Mouse (Mus musculus) hematopoietic stem cell, adult 5-6 weeks (primary cell): ENCODE results near the gene Ndufb10. TPM values are rescaled to one million over a fixed set of nuclear protein-coding genes. Genes with fewer than 3 reads are reported as not detected.
"Not testable (repeated sequence)": the region's sequence is repeated elsewhere in the genome, so short reads cannot be mapped to it uniquely, and the experiment has no call there.

Source experiments
- ATAC-seq, 2 experiments: fragments of 125-278 bp in 1 of 2; replicated peaks in 1 of 2; 2 replicates each; pipeline ENCODE4 v1.8.0; 2016 to 2017; ENCODE audit warnings: inconsistent platforms in 2 of 2, mild to moderate bottlenecking in 2 of 2, moderate number of reproducible peaks in 2 of 2, low read depth in 1 of 2, moderate TSS enrichment in 1 of 2; ENCODE audit not compliant: low FRiP score in 2 of 2, poor library complexity in 2 of 2, severe bottlenecking in 2 of 2, insufficient read depth in 1 of 2, low TSS enrichment in 1 of 2
- total RNA-seq: library from RNA; stranded (forward); fragments of 172-1452, 232-1000 nt; gene quantifications from 2 replicates; pipeline ENCODE4 v1.2.3, GENCODE M21; 2017

Gene Ndufb10
- total RNA-seq, 1 experiment from 2014 or later, result 164 TPM

DNA sequence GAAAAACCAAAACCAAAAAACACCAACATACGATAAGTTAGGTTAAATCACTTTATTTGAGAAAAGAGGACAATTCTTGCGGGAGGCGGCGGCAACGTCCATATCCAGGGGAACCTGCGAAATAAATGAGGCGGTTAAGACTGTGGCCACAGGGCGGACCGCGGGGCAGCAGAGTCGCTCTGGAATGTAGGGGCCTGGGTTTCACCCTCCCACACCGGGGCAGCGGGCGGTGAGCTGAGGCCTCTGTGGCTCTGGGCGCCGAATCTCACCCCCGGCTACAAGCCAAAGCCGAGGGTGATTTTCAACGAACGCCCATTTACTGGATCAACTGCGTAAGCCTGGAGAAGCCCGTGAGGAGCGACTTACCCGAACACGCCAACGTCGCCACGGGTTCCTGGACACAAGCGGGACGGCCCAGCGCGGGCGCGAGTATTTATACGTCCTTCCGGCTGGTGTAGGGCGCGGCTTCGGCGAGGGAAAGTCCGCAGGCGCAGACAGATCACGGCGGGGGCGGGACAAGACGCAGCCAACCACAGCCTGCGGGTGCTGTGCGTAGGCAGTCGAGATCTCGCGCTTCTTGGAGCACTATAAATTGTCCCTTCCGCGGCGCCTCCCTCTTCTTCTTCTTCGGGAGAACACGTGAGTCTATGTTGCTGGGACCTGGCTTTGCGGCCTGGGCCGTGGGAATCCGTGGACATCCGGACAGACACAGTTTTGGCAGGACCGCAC is 4.6 kb downstream of the Ndufb10 start:
- ATAC-seq, result peak; percentile 82 to 88

DNA sequence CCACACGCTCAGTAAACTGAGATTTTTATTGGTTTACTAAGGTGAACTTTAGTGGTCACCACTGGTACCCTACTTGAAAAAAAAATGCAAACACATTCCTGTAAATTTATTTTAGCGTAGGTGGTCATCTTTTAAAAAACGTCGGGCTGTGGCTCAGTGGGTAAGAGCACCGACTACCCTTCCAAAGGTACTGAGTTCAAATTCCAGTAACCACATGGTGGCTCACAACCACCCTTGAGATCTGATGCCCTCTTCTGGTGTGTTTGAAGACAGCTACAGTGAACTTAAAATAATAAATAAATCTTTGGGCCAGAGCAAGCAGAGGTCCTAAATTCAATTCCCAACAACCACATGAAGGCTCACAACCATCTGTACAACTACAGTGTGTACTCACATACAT is 5.3 kb downstream of the Ndufb10 start:
- ATAC-seq, result not testable (repeated sequence)

DNA sequence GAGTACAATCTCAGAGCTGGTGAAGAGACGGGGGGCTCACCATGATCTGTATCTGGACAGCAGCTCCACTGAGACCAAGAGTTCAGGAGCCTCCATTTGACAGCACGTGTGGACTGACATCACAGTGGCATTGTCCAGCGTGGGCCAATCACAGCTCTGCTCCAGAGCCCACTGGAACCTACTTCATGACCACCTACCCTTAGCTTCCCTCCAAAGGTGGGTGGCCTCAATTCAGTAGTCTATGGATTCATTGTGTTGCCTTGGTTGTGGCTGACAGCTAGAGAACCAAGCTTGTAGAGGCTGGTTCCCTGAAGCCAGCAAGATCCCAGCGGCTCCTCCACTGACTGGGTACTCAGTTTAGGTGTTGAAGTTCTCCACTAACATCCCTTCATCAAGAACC is 6.3 kb downstream of the Ndufb10 start, which contains the start of the genes Rnf151 and Rps2:
Gene Rnf151, minus strand, starts transcription at position 121 of the 400 bp plus-strand sequence.
Gene Rps2, plus strand, starts transcription at position 174 of the 400 bp plus-strand sequence.
- no peak for ATAC-seq

DNA sequence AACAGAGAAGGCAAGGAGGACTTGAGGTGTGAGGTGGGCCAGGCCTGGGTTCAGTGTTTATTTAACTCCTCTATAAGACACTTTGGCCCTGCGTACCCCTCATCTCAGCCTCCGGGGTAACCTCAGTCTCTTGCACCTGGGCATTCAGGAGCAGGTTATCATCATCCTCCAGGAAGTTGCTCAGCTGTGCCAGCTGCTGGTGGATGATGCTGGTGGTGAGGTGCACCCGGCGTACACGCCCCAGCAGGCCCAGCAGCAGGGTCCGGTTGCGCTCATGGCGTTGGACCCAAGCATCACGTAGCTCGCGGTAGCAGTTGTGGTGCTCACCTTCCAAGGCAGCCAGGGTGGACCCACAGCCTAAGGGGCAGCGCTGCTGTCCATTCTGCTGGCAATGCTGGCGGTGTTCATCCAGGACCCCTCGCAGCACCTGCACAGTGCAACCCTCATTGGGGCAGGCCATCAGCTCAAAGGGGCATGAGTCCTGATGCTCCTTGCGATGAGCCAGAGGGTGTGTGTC is 8.1 kb downstream of the Ndufb10 start:
- no peak for ATAC-seq

DNA sequence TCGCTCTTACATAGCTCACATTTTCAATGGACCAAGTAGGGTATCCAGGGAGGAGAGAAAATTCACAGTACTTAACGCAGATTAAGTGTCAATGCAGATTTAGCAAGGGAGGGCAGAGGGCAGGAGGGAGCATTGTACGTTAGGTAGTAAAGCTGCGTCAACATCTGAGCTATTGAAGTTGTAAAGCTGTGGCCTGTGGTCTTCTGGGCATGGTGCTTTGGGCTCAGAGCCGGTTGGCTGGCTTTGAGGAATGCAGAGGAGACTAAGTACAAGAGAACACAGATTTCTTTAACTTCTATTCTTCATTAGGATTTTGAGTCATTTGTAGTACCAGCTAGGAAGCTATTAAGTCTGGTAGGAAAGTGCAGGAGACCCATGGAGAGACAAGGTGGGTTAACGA is 8.7 kb downstream of the Ndufb10 start:
- ATAC-seq, result no peak

DNA sequence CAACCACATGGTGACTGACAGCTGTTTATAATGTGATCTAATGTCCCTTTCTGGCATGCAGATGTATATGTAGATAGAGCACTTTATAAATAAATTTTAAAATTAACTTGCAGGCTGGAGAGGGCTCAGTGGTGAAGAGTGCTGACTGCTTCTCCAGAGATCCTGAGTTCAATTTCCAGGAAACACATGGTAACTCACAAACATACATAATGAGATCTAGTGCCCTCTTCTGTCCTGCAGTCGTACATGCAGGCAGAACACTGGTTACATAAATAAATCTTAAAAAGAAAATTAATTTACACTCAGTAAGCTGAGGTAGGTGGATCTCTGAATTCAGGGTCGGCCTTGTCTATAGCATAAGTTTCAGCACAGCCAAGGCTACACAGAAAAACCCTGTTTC is 15.6 kb downstream of the Ndufb10 start:
- ATAC-seq, result peak; percentile 19 to 50; a peak in 1 of 4 replicates

DNA sequence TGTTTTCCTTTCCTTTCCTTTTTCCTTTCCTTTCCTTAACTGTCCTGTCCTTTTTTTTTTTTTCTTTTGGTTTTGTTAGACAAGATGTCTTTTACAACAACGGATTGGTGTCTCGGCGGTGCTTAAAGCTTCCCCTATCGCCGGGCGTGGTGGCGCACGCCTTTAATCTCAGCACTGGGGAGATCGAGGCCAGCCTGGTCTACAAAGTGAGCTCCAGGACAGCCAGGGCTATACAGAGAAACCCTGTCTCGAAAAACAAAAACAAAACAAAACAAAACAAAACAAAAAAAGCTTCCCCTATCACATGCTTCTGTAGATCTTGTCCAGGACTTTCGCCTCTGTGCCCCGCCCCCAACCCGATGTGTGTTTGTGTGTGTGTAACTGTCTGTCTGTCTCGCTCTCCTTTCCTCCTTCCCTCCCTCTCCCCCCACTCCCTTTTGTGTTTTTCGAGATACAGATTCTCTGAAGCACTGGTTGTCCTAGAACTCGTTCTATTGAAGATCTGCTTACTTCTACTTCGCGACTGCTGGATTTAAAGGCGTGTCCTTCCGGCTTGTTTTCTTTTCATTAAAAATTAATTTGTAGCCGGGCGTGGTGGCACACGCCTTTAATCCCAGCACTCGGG is 16.4 kb downstream of the Ndufb10 start:
- ATAC-seq, result peak in 1 of 2 experiments; percentile 35; a peak in 2 of 4 replicates

DNA sequence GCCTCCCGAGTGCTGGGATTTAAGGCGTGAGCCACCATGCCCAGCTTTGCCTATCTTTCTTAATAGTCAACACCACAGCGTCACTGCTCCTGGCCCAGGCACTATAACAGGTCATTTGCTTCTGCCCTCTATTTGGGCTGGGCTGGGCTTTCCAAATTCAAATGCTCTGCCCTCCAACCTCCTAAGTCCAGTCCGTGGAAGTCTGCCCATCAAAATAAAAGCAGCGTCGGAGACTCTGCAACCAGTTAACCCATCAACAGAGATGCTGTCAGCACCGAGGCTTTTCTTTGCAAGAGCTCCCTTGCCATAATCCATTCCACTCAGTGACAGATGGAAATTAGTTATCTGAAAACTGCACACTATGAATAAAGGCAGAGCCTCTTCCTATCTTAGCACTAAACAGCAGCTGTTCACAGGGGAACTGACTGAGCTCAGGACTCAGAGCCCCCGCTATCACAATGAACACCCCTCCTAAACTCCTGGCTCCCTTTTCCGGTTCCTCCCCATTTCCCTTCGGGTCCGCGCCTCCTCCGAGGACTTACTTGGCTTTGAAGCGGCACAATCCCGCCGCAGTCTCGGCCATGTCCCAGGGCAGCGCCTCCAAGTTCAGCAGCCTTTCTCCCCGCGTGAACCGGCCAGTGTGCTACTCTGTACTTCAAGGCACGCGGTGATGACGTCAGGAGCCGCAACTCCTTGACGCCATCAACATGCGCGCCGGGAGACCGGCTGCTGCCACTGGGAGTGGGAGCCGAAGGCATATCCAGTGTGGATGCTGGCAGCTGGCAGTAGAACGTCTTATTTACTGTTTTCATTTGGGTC is 17.1 kb downstream of the Ndufb10 start, which contains the start of gene Tbl3:
Gene Tbl3, minus strand, starts transcription at position 679 of the 819 bp plus-strand sequence.
- peak; percentile 90 to 95 for ATAC-seq

DNA sequence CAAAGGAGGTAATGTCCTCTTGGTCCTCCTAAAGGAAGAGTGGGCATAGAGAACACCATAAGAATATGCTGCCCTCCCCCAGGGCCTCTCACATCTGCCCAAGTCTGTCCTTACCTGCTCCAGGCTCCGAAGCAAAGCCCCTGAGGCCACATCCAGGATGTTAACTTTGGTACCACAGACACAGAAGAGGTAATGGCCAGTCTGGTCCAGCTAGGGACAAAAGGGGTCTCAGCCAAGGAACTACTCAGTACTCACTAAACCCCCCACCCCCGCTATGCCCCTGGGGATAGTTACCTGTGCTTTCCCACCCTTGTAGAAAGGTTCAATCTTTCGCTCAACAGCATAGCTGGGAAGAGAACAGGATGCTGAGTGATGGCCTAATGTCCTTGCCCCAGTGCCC is 18.5 kb downstream of the Ndufb10 start:
- ATAC-seq, result no peak

DNA sequence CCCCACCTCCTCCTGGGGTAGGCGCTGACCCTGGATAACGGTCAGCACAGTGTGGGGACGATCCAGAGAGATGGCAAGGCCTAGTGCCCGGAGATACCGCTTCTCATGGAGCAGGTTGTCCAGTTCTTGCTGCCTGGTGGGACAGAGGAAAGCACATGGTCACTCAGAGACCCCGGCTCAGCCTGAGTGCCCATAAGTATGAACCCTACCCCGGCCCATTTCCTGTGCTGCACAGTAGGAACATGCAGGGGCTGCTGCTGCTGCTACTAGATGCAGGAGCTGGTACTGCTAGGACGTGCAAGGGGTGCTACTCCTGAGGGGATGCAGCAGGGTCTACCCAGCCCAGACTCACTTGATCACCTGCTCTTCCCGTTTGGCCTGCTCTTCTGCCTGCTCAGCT is 23.0 kb downstream of the Ndufb10 start:
- ATAC-seq, result no peak

DNA sequence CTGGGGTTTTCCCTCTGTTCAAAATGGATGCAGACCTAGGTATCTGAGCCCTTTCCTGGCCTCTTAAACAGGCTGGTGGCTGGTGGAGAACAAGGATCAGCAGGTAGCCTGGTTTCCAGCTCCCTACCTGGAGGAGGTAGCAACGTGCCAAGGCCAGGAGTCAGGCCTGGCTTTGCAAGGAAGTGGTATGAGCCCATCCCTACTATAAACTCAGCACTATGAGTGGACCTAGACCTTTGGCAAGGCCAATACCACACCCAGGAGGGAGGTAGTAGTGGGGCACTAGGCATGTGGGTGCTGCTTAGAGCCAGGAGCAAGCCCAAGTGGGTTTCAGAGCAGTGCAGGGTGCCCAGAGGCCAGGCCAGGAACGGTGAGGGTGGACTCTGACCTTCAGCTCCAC is 24.8 kb downstream of the Ndufb10 start:
- no peak for ATAC-seq

DNA sequence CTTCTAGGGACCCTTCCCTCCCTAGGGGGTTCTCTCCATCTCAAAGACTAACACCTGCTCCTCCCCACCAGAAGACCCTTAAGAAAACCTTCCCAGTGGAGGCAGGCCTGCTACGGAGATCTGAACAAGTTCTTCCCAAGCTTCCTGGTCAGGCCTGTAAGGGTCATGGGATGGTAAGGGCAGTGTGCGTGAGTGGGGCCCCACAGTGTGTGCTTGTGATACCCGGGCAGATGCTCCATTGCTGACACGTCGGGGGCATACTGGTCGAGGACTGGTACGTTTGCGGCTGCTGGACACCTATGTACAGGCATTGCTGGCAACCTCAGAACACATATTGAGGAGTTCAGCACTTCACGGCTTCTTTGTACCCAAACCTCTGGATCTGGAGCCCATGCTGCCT is 25.6 kb downstream of the Ndufb10 start:
- no peak for ATAC-seq

DNA sequence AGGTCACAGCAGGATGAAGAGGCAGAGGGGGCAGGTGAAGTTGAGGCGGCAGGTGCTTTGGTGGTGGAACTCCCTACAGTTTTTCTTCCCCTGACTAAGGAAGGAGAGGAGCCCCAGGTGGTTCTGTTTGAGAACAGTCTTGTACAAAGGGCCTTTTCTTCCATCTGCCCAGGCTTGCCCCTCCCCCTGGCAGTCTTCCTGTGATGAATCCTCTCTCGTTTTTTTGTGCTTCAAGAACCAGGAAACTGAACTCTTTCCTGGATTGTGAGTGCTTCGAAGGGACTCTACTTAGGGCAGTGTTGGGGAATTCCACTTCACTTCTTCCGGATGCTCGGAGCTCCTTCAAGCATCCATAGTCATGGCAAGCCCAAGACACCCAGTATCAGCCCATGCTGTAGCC is 26.3 kb downstream of the Ndufb10 start:
- ATAC-seq, result no peak

DNA sequence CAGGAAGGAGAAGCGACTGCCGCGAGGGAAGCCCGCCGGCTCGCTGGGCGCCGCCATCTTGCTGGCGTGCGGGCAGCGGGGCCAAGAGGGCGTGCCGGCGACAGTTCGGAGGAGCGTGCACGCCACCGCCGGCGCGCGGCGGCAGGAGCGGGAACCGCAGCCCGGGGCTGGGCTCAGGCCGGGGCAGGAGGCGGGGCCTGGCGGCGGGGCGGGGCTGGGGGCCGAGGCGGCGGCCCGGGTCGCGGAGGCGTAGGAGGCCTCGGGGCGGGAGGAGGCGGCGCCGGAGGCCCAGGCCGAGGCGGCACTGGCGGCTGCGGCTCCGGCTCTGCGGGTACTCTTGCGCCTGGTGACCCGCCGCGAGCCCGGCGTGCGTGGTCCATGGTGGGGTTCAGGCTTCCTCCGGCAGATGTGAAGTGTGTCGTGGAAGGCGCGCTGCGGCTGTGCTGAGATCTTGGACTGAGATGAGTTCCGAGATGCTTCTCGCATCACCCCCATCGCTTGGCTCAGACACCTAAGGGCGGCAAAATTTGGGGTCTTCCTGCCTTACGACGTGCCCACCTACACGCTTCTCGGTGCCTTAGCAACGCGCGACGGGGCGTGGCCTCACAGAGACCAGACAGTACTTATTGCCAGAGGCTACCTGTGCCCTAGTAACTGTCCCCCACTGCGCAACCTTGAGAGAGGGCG is 28.1 kb downstream of the Ndufb10 start, which contains the start of the genes Gfer and Noxo1:
Gene Gfer, minus strand, starts transcription at position 146 of the 687 bp plus-strand sequence.
Gene Noxo1, plus strand, starts transcription at position 224 of the 687 bp plus-strand sequence.
- ATAC-seq, result peak; percentile 42 to 67

DNA sequence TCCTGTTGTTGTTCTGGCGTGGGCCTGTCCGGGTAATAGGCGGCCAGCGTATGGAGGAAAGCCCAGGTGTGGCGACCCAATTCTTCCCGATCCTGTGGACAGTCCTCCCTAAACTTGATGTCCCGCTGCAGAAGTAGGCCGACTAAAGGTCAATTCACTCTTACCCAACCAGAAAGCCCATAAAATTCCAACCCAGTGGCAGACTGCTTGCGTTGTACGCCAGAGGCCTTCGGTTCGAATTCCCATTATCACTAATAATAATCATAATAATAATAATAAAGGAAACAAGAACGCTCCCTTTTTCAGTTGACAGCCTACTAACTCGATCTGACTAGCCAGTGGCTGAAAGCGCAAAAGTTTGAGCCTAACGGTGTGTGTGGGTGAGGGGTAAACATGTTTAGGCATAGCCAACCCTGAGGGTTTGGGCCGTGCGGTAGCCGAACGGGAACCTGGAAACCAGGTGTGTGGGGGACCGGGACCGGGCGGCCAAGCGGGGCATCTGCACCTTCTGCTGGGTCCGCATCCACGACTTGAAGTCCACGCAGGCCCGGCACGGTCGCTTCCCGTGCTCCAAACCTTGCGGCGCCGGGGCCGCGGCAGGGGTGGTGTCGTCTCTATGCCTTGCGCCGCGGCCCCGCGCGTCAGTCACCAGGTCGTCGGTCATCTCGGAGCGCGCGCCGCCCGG is 28.8 kb downstream of the Ndufb10 start:
- ATAC-seq, result 0 out of 4 replicates have a peak, but pooled peaks of 1 of the 2 experiments have one; percentile 6

DNA sequence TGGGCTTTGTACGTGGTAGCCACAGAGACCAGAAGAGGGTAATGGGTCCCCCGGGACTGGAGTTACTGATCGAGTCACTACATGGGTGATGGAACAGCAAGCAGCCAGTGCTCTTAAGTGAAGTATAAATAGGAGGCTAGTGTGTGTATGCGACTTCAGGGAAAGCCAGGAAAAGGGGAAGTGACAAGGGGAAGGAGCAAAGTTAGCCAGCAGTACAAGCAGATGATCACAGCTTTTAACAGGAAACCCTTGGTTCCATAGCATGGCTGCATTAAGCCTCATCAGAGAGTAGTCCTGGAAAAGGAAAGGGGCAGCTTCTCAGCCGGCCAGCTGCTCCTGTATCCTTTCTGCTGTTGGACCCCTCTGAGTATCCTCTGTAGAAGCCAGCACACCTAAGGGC is 31.9 kb downstream of the Ndufb10 start:
- no peak for ATAC-seq
